ENCODE assay signal across 15 mouse cellular contexts in the genomic region with DNA sequence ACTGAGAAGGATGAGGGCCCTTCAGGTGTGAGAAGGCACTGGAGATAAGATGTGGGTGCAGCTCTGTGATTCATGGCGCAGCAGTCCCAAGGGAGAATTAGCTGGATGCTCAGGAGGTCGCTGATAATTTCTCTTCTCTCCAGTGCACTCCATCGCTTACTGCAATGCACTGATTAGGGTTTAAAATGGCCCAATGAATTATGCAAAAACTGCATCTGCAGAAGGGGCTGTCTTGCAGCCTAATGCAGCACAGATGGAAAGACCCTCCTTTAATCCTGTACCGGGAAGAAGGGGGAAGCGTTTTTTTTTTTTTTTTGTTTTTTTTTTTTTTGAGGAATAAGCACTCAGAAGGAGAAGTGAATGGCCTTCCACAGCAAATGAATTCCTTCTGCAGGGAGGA.
DNase-seq lines count a peak whose midpoint lies in the region; ATAC-seq lines count a peak whose summit lies in the region.
"Had no signal": no experiment of that assay in that cellular context is flagged by ENCODE, and none has a peak within 500 bp of the region (broad histone marks: within the 10 kb centered on the region; RNA-seq: fewer than 3 reads in every experiment).

No protein-coding gene starts in this region.

- no peak for ATAC-seq in kidney, embryonic 14.5 days (ENCODE audit: low FRiP score, low TSS enrichment)
- ATAC-seq: intestine, embryonic 16.5 days had no signal

- no peak overlapping the region for H3K4me2 ChIP-seq in kidney, embryonic 14.5 days (replicated peaks; ENCODE audit: low read depth, low read length)
- H3K4me2 ChIP-seq: limb, embryonic 15.5 days had no signal

- no peak overlapping the region for H3K27ac ChIP-seq in kidney, embryonic 14.5 days (ENCODE audit: low read depth, low read length)
- H3K27ac ChIP-seq: limb, embryonic 15.5 days had no signal

- H3K9ac ChIP-seq in kidney, embryonic 14.5 days (ENCODE audit: low read depth, low read length): no peak overlapping the region
- H3K9ac ChIP-seq: limb, embryonic 15.5 days had no signal

- H3K4me3 ChIP-seq in kidney, embryonic 14.5 days (ENCODE audit: low read length): no peak overlapping the region
- H3K4me3 ChIP-seq: limb, embryonic 15.5 days had no signal

- DNase-seq in embryo, embryonic 11 days: peak; percentile 25
- no peak for DNase-seq in embryo, embryonic 10 days (ENCODE audit: low spot score)
- peak; percentile 50 for DNase-seq in retina, embryonic 14.5 days (ENCODE audit: low spot score)
- no peak for DNase-seq in retina, postnatal 1 day
- DNase-seq in mesoderm, embryonic 11.5 days (ENCODE audit: low read depth, low spot score): peak; percentile 22
- peak; percentile 2 for DNase-seq in splenic B cell, adult 2 months (ENCODE audit: low read depth, low spot score)
- DNase-seq in frontal cortex, postnatal 14 days (ENCODE audit: low spot score in 2 of 2): no peak
- DNase-seq: adrenal gland, adult 8-10 months; kidney, postnatal 4 days; lung, adult 2 months; spleen, adult 18-20 months; thymus, adult 18-20 months had no signal

- no peaks in the 10 kb centered on the region for H3K27me3 ChIP-seq in splenic B cell, adult 2 months (ENCODE audit: control insufficient read depth, insufficient read depth, low read length, poor library complexity, severe bottlenecking)
- H3K27me3 ChIP-seq in kidney, embryonic 14.5 days (ENCODE audit: control insufficient read depth, insufficient read depth, low read length): no peaks in the 10 kb centered on the region
- H3K27me3 ChIP-seq: limb, embryonic 15.5 days had no signal

- H3K36me3 ChIP-seq in splenic B cell, adult 2 months (ENCODE audit: control insufficient read depth, insufficient read depth, low read length, poor library complexity, severe bottlenecking): no peaks in the 10 kb centered on the region
- no peaks in the 10 kb centered on the region for H3K36me3 ChIP-seq in kidney, embryonic 14.5 days (ENCODE audit: control insufficient read depth, insufficient read depth, low read length)
- H3K36me3 ChIP-seq: limb, embryonic 15.5 days had no signal

- H3K9me3 ChIP-seq in kidney, embryonic 14.5 days (ENCODE audit: control insufficient read depth, low read length): no peaks in the 10 kb centered on the region
- H3K9me3 ChIP-seq: limb, embryonic 15.5 days had no signal

- WGBS in kidney, embryonic 14.5 days: 62% methylated on average over 5 of the region's 5 CpGs

- H3K4me1 ChIP-seq in kidney, embryonic 14.5 days (ENCODE audit: control insufficient read depth, insufficient read depth, low read length): no peaks in the 10 kb centered on the region
- H3K4me1 ChIP-seq: limb, embryonic 15.5 days had no signal

Comparison
In these comparisons a context has a peak if more than half of its experiments do, and no peak if none do; other contexts are left out.
1. DNase-seq: peak in embryo, embryonic 11 days (single experiment), retina, embryonic 14.5 days (single experiment), mesoderm, embryonic 11.5 days (single experiment) and splenic B cell, adult 2 months (single experiment); none in embryo, embryonic 10 days (single experiment), retina, postnatal 1 day (single experiment) and frontal cortex, postnatal 14 days (0 of 2).